Mouse (Mus musculus) gastrocnemius, adult 18-20 months (tissue): ENCODE data around the gene Emilin2. TPM values are rescaled to one million over a fixed set of nuclear protein-coding genes. Genes with fewer than 3 reads are reported as not detected.

Experiments
- DNase-seq: peaks from one replicate; pipeline ENCODE4 v3.0.0; 2021; ENCODE audit warnings: low spot score
- total RNA-seq, 2 experiments: library from RNA; stranded (reverse); gene quantifications; 2 replicates each; pipeline ENCODE4 v1.2.3; 2021

Emilin2 gene
- total RNA-seq, 2 experiments from 2014 or later = 4.4 to 5.0 TPM

GRCm38 (mm10) chr17:71301413-71301812, 10.4 kb downstream of the Emilin2 start:
- no peak for DNase-seq

- DNase-seq = peak; percentile 76
These were observed 11.4 kb downstream of the Emilin2 start for GRCm38 (mm10) chr17:71300338-71300737.

- no peak for DNase-seq
These were observed 11.9 kb downstream of the Emilin2 start for GRCm38 (mm10) chr17:71299879-71300278.

- DNase-seq = no peak
These were observed 17.2 kb downstream of the Emilin2 start for GRCm38 (mm10) chr17:71294570-71294969.

GRCm38 (mm10) chr17:71292897-71293296, 18.9 kb downstream of the Emilin2 start:
- DNase-seq = no peak

GRCm38 (mm10) chr17:71291897-71292420, 19.8 kb downstream of the Emilin2 start:
- no peak for DNase-seq

GRCm38 (mm10) chr17:71290486-71291410, 21.0 kb downstream of the Emilin2 start:
- no peak for DNase-seq

- DNase-seq = no peak
These were observed 22.1 kb downstream of the Emilin2 start for GRCm38 (mm10) chr17:71289572-71290176.

- no peak for DNase-seq
These were observed 22.8 kb downstream of the Emilin2 start for GRCm38 (mm10) chr17:71288808-71289548.

GRCm38 (mm10) chr17:71288145-71288758, 23.5 kb downstream of the Emilin2 start:
- no peak for DNase-seq

- DNase-seq = no peak
These were observed 24.2 kb downstream of the Emilin2 start for GRCm38 (mm10) chr17:71287586-71287985.

GRCm38 (mm10) chr17:71285929-71286328, 25.8 kb downstream of the Emilin2 start:
- DNase-seq = peak; percentile 73

GRCm38 (mm10) chr17:71284890-71285289, 26.9 kb downstream of the Emilin2 start:
- DNase-seq = no peak

GRCm38 (mm10) chr17:71283237-71283636, 28.5 kb downstream of the Emilin2 start:
- peak; percentile 63 for DNase-seq

- no peak for DNase-seq
These were observed 29.1 kb downstream of the Emilin2 start for GRCm38 (mm10) chr17:71282716-71283115.

GRCm38 (mm10) chr17:71277701-71278491, 33.9 kb downstream of the Emilin2 start:
- DNase-seq = no peak

- no peak for DNase-seq
These were observed 35.0 kb downstream of the Emilin2 start for GRCm38 (mm10) chr17:71276771-71277170.

- no peak for DNase-seq
These were observed 37.9 kb downstream of the Emilin2 start for GRCm38 (mm10) chr17:71273901-71274300.

- no peak for DNase-seq
These were observed 43.2 kb downstream of the Emilin2 start for GRCm38 (mm10) chr17:71268599-71268998.

- no peak for DNase-seq
These were observed 43.6 kb downstream of the Emilin2 start for GRCm38 (mm10) chr17:71268152-71268551.
